Comparison of ENCODE assay signal across 9 mouse cellular contexts in genomic region chr9:45221567-45221966, GRCm38 (mm10). TPM values are rescaled to one million over a fixed set of nuclear protein-coding genes. Genes with fewer than 3 reads are reported as not detected.
DNase-seq lines count a peak whose midpoint lies in the region; ATAC-seq and TF ChIP-seq lines count a peak whose summit lies in the region.
"Had no signal": no experiment of that assay in that cellular context is flagged by ENCODE, and none has a peak within 500 bp of the region (broad histone marks: within the 10 kb centered on the region; RNA-seq: fewer than 3 reads in every experiment).

No protein-coding gene starts in this region.

- intact Hi-C loops in gastrocnemius, adult 2 months (cut with DNase I) = loop anchor here (2.0 kb wide), 3 partner anchors 79 to 197 kb away; no protein-coding TSS in a partner anchor

- no peaks in the 10 kb centered on the region for H3K27me3 ChIP-seq in midbrain, embryonic 14.5 days (ENCODE audit: control insufficient read depth, insufficient read depth, low read length)
- no peaks in the 10 kb centered on the region for H3K27me3 ChIP-seq in midbrain, embryonic 13.5 days
- no peaks in the 10 kb centered on the region for H3K27me3 ChIP-seq in cerebellum, adult 2 months (ENCODE audit: control insufficient read depth, insufficient read depth, low read length)
- H3K27me3 ChIP-seq in intestine, postnatal 0 days (replicated peaks; ENCODE audit: control insufficient read depth, insufficient read depth, low read length) = no peaks in the 10 kb centered on the region
- H3K27me3 ChIP-seq in limb, embryonic 11.5 days (ENCODE audit: control insufficient read depth, insufficient read depth, low read length) = no peaks in the 10 kb centered on the region

- no peak overlapping the region for H3K4me2 ChIP-seq in midbrain, embryonic 14.5 days (ENCODE audit: low read length)
- no peak overlapping the region for H3K4me2 ChIP-seq in midbrain, embryonic 13.5 days (replicated peaks)
- H3K4me2 ChIP-seq in intestine, postnatal 0 days (replicated peaks; ENCODE audit: low read depth) = no peak overlapping the region
- no peak overlapping the region for H3K4me2 ChIP-seq in limb, embryonic 11.5 days (ENCODE audit: low read depth, severe bottlenecking)

- H3K36me3 ChIP-seq in midbrain, embryonic 14.5 days (ENCODE audit: control insufficient read depth, insufficient read depth, low read length) = no peaks in the 10 kb centered on the region
- H3K36me3 ChIP-seq in midbrain, embryonic 13.5 days = no peaks in the 10 kb centered on the region
- H3K36me3 ChIP-seq in intestine, postnatal 0 days (ENCODE audit: control insufficient read depth, insufficient read depth) = no peaks in the 10 kb centered on the region
- H3K36me3 ChIP-seq in limb, embryonic 11.5 days (ENCODE audit: control insufficient read depth, insufficient read depth, low read length) = no peaks in the 10 kb centered on the region

- peak; percentile 95 for TF ChIP-seq CTCF in cerebellum, adult 2 months (IDR thresholded peaks at IDR 0.05; ENCODE audit: borderline replicate concordance, insufficient read depth, low read depth, low read length)
- peak; percentile 93 for TF ChIP-seq CTCF in gastrocnemius, adult 2 months (IDR thresholded peaks at IDR 0.05)
- peak; percentile 98 for TF ChIP-seq CTCF in intestine, postnatal 0 days (IDR thresholded peaks at IDR 0.05; ENCODE audit: low read depth)

- no peak for TF ChIP-seq POLR2A in cerebellum, adult 2 months (IDR thresholded peaks at IDR 0.05; ENCODE audit: borderline replicate concordance, insufficient read depth, low read length)

- H3K9ac ChIP-seq in midbrain, embryonic 14.5 days (replicated peaks; ENCODE audit: low read length) = no peak overlapping the region
- H3K9ac ChIP-seq in midbrain, embryonic 13.5 days (replicated peaks) = no peak overlapping the region
- H3K9ac ChIP-seq in intestine, postnatal 0 days (ENCODE audit: low read depth, low read length) = no peak overlapping the region
- no peak overlapping the region for H3K9ac ChIP-seq in limb, embryonic 11.5 days (ENCODE audit: low read length)

- DNase-seq in midbrain, embryonic 14.5 days = peak; percentile 96
- peak; percentile 87 to 94 for DNase-seq in cerebellum, adult 2 months
- peak; percentile 90 for DNase-seq in gastrocnemius, adult 2 months
- peak; percentile 95 for DNase-seq in limb, embryonic 11.5 days (ENCODE audit: low spot score)
- DNase-seq in ovary, postnatal 10 days (ENCODE audit: low spot score) = peak; percentile 81
- DNase-seq in thymus, adult 18-20 months = peak; percentile 74 to 83

- ATAC-seq in midbrain, embryonic 14.5 days (ENCODE audit: low FRiP score, low TSS enrichment) = no peak
- no peak for ATAC-seq in midbrain, embryonic 13.5 days
- ATAC-seq in intestine, postnatal 0 days = no peak
- ATAC-seq in limb, embryonic 11.5 days (ENCODE audit: insufficient number of reproducible peaks, low FRiP score, low TSS enrichment, low read depth) = no peak

- H3K9me3 ChIP-seq in midbrain, embryonic 14.5 days (ENCODE audit: control insufficient read depth, low read length) = no peaks in the 10 kb centered on the region
- no peaks in the 10 kb centered on the region for H3K9me3 ChIP-seq in midbrain, embryonic 13.5 days
- no peaks in the 10 kb centered on the region for H3K9me3 ChIP-seq in intestine, postnatal 0 days (ENCODE audit: control insufficient read depth)
- H3K9me3 ChIP-seq in limb, embryonic 11.5 days (ENCODE audit: control insufficient read depth, low read length) = no peaks in the 10 kb centered on the region

- H3K4me1 ChIP-seq in midbrain, embryonic 14.5 days (ENCODE audit: control insufficient read depth, insufficient read depth, low read length) = no peaks in the 10 kb centered on the region
- H3K4me1 ChIP-seq in midbrain, embryonic 13.5 days (replicated peaks) = no peaks in the 10 kb centered on the region
- H3K4me1 ChIP-seq in cerebellum, adult 2 months (ENCODE audit: control insufficient read depth, insufficient read depth, low read length) = no peaks in the 10 kb centered on the region
- no peaks in the 10 kb centered on the region for H3K4me1 ChIP-seq in intestine, postnatal 0 days (replicated peaks; ENCODE audit: control insufficient read depth, insufficient read depth, low read length)
- H3K4me1 ChIP-seq in limb, embryonic 11.5 days (ENCODE audit: control insufficient read depth, insufficient read depth, low read length) = no peaks in the 10 kb centered on the region

- no peak overlapping the region for H3K4me3 ChIP-seq in midbrain, embryonic 14.5 days (replicated peaks; ENCODE audit: low read depth, low read length)
- no peak overlapping the region for H3K4me3 ChIP-seq in midbrain, embryonic 13.5 days (replicated peaks)
- no peak overlapping the region for H3K4me3 ChIP-seq in cerebellum, adult 2 months (replicated peaks; ENCODE audit: insufficient read depth, low read depth, low read length)
- no peak overlapping the region for H3K4me3 ChIP-seq in gastrocnemius, adult 2 months
- H3K4me3 ChIP-seq in intestine, postnatal 0 days (ENCODE audit: low read depth, low read length) = no peak overlapping the region
- H3K4me3 ChIP-seq in limb, embryonic 11.5 days (ENCODE audit: low read depth, low read length) = no peak overlapping the region
- H3K4me3 ChIP-seq: erythroblast, embryonic 14.5 days had no signal

- no peak overlapping the region for H3K27ac ChIP-seq in midbrain, embryonic 14.5 days (replicated peaks; ENCODE audit: low read depth, low read length)
- H3K27ac ChIP-seq in midbrain, embryonic 13.5 days = no peak overlapping the region
- H3K27ac ChIP-seq in cerebellum, adult 2 months (ENCODE audit: insufficient read depth, low read length) = no peak overlapping the region
- no peak overlapping the region for H3K27ac ChIP-seq in gastrocnemius, adult 2 months
- no peak overlapping the region for H3K27ac ChIP-seq in intestine, postnatal 0 days (ENCODE audit: low read depth, low read length)
- H3K27ac ChIP-seq in limb, embryonic 11.5 days (replicated peaks; ENCODE audit: low read depth, low read length) = no peak overlapping the region

- 18% methylated on average over 6 of the region's 6 CpGs for WGBS in midbrain, embryonic 14.5 days
- WGBS in midbrain, embryonic 13.5 days = 18% methylated on average over 6 of the region's 6 CpGs
- 8% methylated on average over 6 of the region's 6 CpGs for WGBS in cerebellum, adult 2 months
- 12% methylated on average over 6 of the region's 6 CpGs for WGBS in intestine, postnatal 0 days
- WGBS in limb, embryonic 11.5 days = 19% methylated on average over 6 of the region's 6 CpGs

RNA-seq across cellular contexts. Expression of gene Tmprss4, which starts 17.7 kb away (rescaled TPM):
- polyA plus RNA-seq in midbrain, embryonic 14.5 days (2014; fragmentation: Nextera tagmentation; extraction: Ambion mirVana) = not detected in 2 replicates
- polyA plus RNA-seq in midbrain, embryonic 13.5 days (2015; fragmentation: Nextera tagmentation; extraction: Ambion mirVana) = not detected in 2 replicates
- polyA plus RNA-seq in cerebellum, adult 2 months (2012; rRNA removed) = 0.11 and 0.34 TPM in 2 replicates
- not detected for total RNA-seq in gastrocnemius, adult 2 months (2021)
- polyA plus RNA-seq in intestine, postnatal 0 days (2015; fragmentation: Nextera tagmentation; extraction: Ambion mirVana) = 70.6 and 72.0 TPM in 2 replicates
- 0.16 and 0.18 TPM in 2 replicates for polyA plus RNA-seq in limb, embryonic 11.5 days (2014; fragmentation: Nextera tagmentation; extraction: Ambion mirVana)
- polyA plus RNA-seq: erythroblast, embryonic 14.5 days had no signal

RNA-seq across cellular contexts. Expression of gene BC049352, which starts 39.8 kb away (rescaled TPM):
- not detected in 2 replicates for polyA plus RNA-seq in midbrain, embryonic 14.5 days (2014; fragmentation: Nextera tagmentation; extraction: Ambion mirVana)
- polyA plus RNA-seq in midbrain, embryonic 13.5 days (2015; fragmentation: Nextera tagmentation; extraction: Ambion mirVana) = not detected in 2 replicates
- 1.9 and 2.8 TPM in 2 replicates for polyA plus RNA-seq in cerebellum, adult 2 months (2012; rRNA removed)
- 1 to 10 TPM in 1 of 2 experiments, under 1 TPM in 1; 0.92 to 2.8 TPM for total RNA-seq in gastrocnemius, adult 2 months (2021)
- polyA plus RNA-seq in intestine, postnatal 0 days (2015; fragmentation: Nextera tagmentation; extraction: Ambion mirVana) = 0.48 and 1.0 TPM in 2 replicates
- polyA plus RNA-seq in limb, embryonic 11.5 days (2014; fragmentation: Nextera tagmentation; extraction: Ambion mirVana) = not detected in 2 replicates
- polyA plus RNA-seq: erythroblast, embryonic 14.5 days had no signal

RNA-seq across cellular contexts. Expression of gene Il10ra, which starts 47.4 kb away (rescaled TPM):
- polyA plus RNA-seq in midbrain, embryonic 14.5 days (2014; fragmentation: Nextera tagmentation; extraction: Ambion mirVana) = 0.34 and 0.67 TPM in 2 replicates
- polyA plus RNA-seq in midbrain, embryonic 13.5 days (2015; fragmentation: Nextera tagmentation; extraction: Ambion mirVana) = 0.45 and 0.62 TPM in 2 replicates
- 4.5 and 6.0 TPM in 2 replicates for polyA plus RNA-seq in cerebellum, adult 2 months (2012; rRNA removed)
- total RNA-seq in gastrocnemius, adult 2 months (2021) = under 1 TPM; 0.47 to 0.54 TPM
- 1.2 TPM in 2 replicates for polyA plus RNA-seq in intestine, postnatal 0 days (2015; fragmentation: Nextera tagmentation; extraction: Ambion mirVana)
- polyA plus RNA-seq in limb, embryonic 11.5 days (2014; fragmentation: Nextera tagmentation; extraction: Ambion mirVana) = 0.53 and 0.57 TPM in 2 replicates

Comparison
In these comparisons a context has a peak if more than half of its experiments do, and no peak if none do; other contexts are left out.
1. RNA of gene Tmprss4, which starts 17.7 kb away (polyA plus RNA-seq): 70.6 to 72.0 TPM in intestine, postnatal 0 days; 0.11 to 0.34 TPM in cerebellum, adult 2 months, 0.16 to 0.18 TPM in limb, embryonic 11.5 days, not detected in midbrain, embryonic 13.5 days and not detected in midbrain, embryonic 14.5 days; every median in the first group is over 10 times any median in the second.
2. Peak in every context shown above with its lines, with median percentiles within 50 percentile points of each other: DNase-seq and CTCF ChIP-seq.